Mouse (Mus musculus) ES-E14 (cell line): ENCODE results near the gene Hunk. TPM values are rescaled to one million over a fixed set of nuclear protein-coding genes. Genes with fewer than 3 reads are reported as not detected.

Experiments used
- DNase-seq: peaks from one replicate; pipeline ENCODE4 v3.0.0-alpha.2; 2013; ENCODE audit warnings: low read depth, low spot score
- H3K27ac ChIP-seq: 2 replicates; pipeline ENCODE4 v1.5.1; 2012; ENCODE audit warnings: low read depth, mild to moderate bottlenecking, low read length, moderate library complexity, mixed read lengths; ENCODE audit not compliant: poor library complexity, insufficient read depth, severe bottlenecking
- H3K36me3 ChIP-seq: 2 replicates; pipeline ENCODE4 v1.6.1; 2012; ENCODE audit warnings: mild to moderate bottlenecking, low read length, moderate library complexity, mixed read lengths; ENCODE audit not compliant: control insufficient read depth, poor library complexity, insufficient read depth, severe bottlenecking
- H3K4me1 ChIP-seq, 2 experiments: fragments of 150-350 bp in 1 of 2; sonication (generic) in 1 of 2; 2 replicates each; pipeline ENCODE4 v1.6.1; 2012; ENCODE audit warnings: low read length in 2 of 2, mild to moderate bottlenecking in 1 of 2, mixed read lengths in 1 of 2; ENCODE audit not compliant: control insufficient read depth in 2 of 2, insufficient read depth in 2 of 2, poor library complexity in 1 of 2
- H3K4me3 ChIP-seq, 2 experiments: fragments of 150-350 bp in 1 of 2; sonication (generic) in 1 of 2; 2 replicates each; pipeline ENCODE4 v1.5.1; 2012; ENCODE audit warnings: low read length in 2 of 2, low read depth in 1 of 2, mild to moderate bottlenecking in 1 of 2, mixed read lengths in 1 of 2; ENCODE audit not compliant: insufficient read depth in 1 of 2, poor library complexity in 1 of 2, severe bottlenecking in 1 of 2
- H3K9ac ChIP-seq: 2 replicates; pipeline ENCODE4 v1.6.1; 2012; ENCODE audit warnings: low read depth, mild to moderate bottlenecking, low read length, mixed read lengths; ENCODE audit not compliant: poor library complexity, insufficient read depth, severe bottlenecking
- H3K9me3 ChIP-seq: fragments of 150-350 bp; sonication (generic); 2 replicates; pipeline ENCODE4 v1.6.1; 2012; ENCODE audit warnings: low read depth, mild to moderate bottlenecking, low read length; ENCODE audit not compliant: control insufficient read depth, insufficient read depth
- CHD2 ChIP-seq: IDR thresholded peaks from 2 replicates; pipeline ENCODE4 v1.6.1; 2014; ENCODE audit warnings: mild to moderate bottlenecking, low read depth, low read length, inconsistent platforms
- HCFC1 ChIP-seq: IDR thresholded peaks from 2 replicates; pipeline ENCODE4 v1.6.1; 2012; ENCODE audit warnings: low read length, inconsistent platforms, borderline replicate concordance; ENCODE audit not compliant: insufficient read depth
- MAFK ChIP-seq: IDR thresholded peaks from 2 replicates; pipeline ENCODE4 v1.6.1; 2014; ENCODE audit warnings: mild to moderate bottlenecking, low read depth, low read length, inconsistent platforms; ENCODE audit not compliant: insufficient read depth
- ZC3H11A ChIP-seq: IDR thresholded peaks from 2 replicates; pipeline ENCODE4 v1.6.1; 2012; ENCODE audit warnings: low read depth, mild to moderate bottlenecking, inconsistent platforms, low read length, borderline replicate concordance
- ZNF384 ChIP-seq: IDR thresholded peaks from 2 replicates; pipeline ENCODE4 v1.6.1; 2012; ENCODE audit warnings: low read depth, low read length, inconsistent platforms
- in situ Hi-C, 2 experiments: fragments of 600-800 bp; cut with MboI; formaldehyde crosslinking; loops; one replicate each; pipeline ENCODE4 v1.15.1; 2025; ENCODE audit warnings: low sequenced_read_pairs in 2 of 2, inconsistent platforms in 1 of 2; ENCODE audit not compliant: unreplicated experiment in 2 of 2
- total RNA-seq: library from RNA; depleted of rRNA; stranded (reverse); fragments of 300-350 nt; gene quantifications from 2 replicates; pipeline ENCODE4 v1.2.3, GENCODE M21; 2012

Gene Hunk
- total RNA-seq, 1 experiment = 9.2 TPM

DNA sequence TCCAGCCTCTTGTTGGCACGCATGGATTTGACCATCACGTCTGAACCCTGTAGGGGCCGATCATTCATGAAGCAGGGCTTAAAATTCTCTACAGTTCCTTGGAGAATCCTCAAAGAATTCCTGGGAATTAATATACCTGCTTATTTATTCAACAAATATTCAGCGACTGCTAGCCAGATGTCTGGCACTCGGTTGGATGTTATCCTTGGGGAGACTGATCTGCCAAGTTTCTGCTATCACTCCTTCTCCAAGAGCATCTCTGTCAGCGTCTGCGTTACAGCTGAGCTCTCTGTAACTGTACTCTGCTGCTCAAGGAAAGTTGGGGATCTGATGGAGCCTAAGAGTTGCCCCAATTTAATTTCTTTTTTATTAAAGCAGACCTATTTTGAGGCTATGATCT lies 25.5 kb upstream of the Hunk start:
- TF ChIP-seq HCFC1 = no peak
- no peak for TF ChIP-seq CHD2
- no peak for TF ChIP-seq MAFK
- TF ChIP-seq ZC3H11A = no peak
- TF ChIP-seq ZNF384 = no peak
- no peak overlapping the region for H3K27ac ChIP-seq
- H3K36me3 ChIP-seq = no peaks in the 10 kb centered on the region
- DNase-seq = no peak
- in situ Hi-C loops = no loop called here
- no peak overlapping the region for H3K4me3 ChIP-seq
- peaks cover 5 to 12% of the 10 kb centered on the region in 2 experiments; a peak in 2 of 4 replicates for H3K4me1 ChIP-seq
- H3K9ac ChIP-seq = no peak overlapping the region
- no peaks in the 10 kb centered on the region for H3K9me3 ChIP-seq

DNA sequence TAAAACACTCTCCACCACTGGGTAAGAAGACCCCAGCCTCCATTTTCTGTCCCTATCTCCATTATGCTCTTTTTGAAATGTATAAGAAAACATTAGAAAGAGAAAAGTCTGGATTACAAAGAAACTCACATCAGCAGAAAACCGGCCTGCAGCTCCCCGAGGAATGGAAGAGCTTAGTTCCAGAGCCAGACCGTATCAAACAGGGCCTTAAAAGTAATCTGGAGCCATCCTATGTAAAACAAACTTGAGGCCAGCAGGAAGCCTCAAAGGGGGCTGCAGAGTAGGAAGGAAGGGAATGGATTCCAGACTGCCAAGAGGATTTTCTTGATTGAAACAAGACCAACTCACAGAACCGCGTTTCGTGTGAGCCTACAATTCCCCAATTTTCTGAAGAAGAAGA lies 22.9 kb upstream of the Hunk start:
- no peak for DNase-seq
- TF ChIP-seq HCFC1 (no peak), ZC3H11A (no peak)
- H3K27ac ChIP-seq = no peak overlapping the region
- H3K4me3 ChIP-seq = no peak overlapping the region
- in situ Hi-C loops = no loop called here
- H3K9me3 ChIP-seq = no peaks in the 10 kb centered on the region
- no peak overlapping the region for H3K9ac ChIP-seq
- H3K4me1 ChIP-seq = peaks cover 5 to 9% of the 10 kb centered on the region in 2 experiments; a peak in 2 of 4 replicates
- H3K36me3 ChIP-seq = no peaks in the 10 kb centered on the region

DNA sequence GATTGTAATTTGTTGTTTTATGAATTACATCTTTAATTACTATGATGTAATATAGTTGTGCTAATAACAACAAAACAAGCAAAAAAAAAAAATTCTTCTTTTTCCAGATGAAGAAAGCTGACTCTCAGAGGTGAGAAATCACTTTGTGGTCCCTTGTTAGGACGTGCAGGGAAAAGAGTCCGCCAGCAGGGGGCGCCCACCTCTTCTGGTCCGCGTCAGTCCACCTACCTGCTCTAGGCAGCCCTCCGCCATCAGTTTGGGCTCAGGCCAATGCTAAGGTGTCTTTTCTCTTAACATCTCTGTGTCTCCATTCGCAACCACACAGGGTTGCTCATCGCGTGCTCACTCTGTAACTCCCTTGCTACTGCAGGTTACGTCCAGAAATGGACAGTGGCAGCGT lies 5.9 kb upstream of the Hunk start:
- Histone ChIP-seq H3K9ac (no peak overlapping the region), H3K9me3 (no peaks in the 10 kb centered on the region), H3K27ac (no peak overlapping the region), H3K4me1 (peaks cover 2 to 3% of the 10 kb centered on the region in 2 experiments; a peak in 1 of 4 replicates), H3K4me3 (no peak overlapping the region), H3K36me3 (no peaks in the 10 kb centered on the region)
- TF ChIP-seq HCFC1 (no peak), ZC3H11A (peak; percentile 88; the same call in 1 of the 2 replicates)
- in situ Hi-C loops = no loop called here
- DNase-seq = peak; percentile 69

DNA sequence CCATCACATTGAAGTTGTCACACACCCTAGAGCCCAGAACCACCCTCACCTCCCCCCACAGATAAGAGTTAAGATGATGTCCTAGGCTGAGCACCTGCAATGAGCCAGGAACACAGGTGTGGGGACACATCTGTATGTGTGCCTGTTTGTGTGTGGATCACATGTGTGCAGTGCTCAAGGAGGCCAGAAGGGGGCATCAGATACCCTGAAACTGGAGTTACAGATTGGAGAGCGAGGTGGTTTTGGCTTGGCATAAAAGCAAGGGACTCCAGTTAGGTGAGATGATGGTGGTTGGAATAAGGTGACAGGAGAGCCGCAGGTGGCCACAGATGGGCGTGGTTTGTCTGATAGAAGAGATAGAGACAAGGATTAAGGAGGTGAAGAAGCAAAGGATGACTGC lies 4.2 kb upstream of the Hunk start:
- H3K4me1 ChIP-seq = peaks cover 3% of the 10 kb centered on the region in 2 experiments; a peak in 1 of 4 replicates
- no peaks in the 10 kb centered on the region for H3K36me3 ChIP-seq
- H3K27ac ChIP-seq = no peak overlapping the region
- H3K9me3 ChIP-seq = no peaks in the 10 kb centered on the region
- TF ChIP-seq ZC3H11A (peak; percentile 62; the same call in 1 of the 2 replicates), MAFK (no peak)
- DNase-seq = peak; percentile 66
- no peak overlapping the region for H3K4me3 ChIP-seq
- H3K9ac ChIP-seq = no peak overlapping the region
- in situ Hi-C loops = no loop called here

DNA sequence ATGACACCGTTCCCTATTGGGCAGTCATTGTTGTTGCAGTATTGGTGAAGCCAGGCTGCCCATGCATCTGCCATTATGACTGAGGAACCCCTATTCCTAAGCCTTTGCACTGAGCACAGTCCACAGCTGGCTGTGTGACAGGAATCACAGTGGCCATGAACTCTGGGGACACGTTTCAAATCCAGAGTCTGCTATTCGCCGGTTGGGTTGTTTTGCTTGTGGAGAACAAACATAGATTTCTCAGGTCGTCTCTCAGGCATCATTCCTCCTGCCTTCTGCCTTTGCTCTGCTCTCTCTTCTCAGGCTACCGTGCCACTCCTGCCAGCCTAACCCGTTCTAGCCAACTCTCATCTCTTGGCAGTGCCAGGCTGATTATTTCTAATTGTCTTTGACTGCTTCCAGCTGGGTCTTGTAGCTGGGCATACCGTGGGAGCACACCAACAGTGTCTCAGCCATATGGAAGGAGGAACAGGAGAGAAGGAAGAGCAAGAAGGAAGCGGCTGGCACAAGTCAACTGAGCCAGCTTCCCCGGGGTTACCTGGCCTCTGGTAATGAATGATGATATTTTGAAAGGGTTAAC lies 3.0 kb upstream of the Hunk start:
- H3K4me3 ChIP-seq = no peak overlapping the region
- H3K27ac ChIP-seq = no peak overlapping the region
- no peak overlapping the region for H3K9ac ChIP-seq
- no peak for DNase-seq
- in situ Hi-C loops = no loop called here
- TF ChIP-seq ZNF384 (no peak), CHD2 (no peak), ZC3H11A (no peak), MAFK (no peak), HCFC1 (no peak)
- peaks cover 3% of the 10 kb centered on the region in 2 experiments; a peak in 1 of 4 replicates for H3K4me1 ChIP-seq
- H3K9me3 ChIP-seq = no peaks in the 10 kb centered on the region
- no peaks in the 10 kb centered on the region for H3K36me3 ChIP-seq
